Mouse (Mus musculus): ENCODE results near the gene Clec18a.

DNA sequence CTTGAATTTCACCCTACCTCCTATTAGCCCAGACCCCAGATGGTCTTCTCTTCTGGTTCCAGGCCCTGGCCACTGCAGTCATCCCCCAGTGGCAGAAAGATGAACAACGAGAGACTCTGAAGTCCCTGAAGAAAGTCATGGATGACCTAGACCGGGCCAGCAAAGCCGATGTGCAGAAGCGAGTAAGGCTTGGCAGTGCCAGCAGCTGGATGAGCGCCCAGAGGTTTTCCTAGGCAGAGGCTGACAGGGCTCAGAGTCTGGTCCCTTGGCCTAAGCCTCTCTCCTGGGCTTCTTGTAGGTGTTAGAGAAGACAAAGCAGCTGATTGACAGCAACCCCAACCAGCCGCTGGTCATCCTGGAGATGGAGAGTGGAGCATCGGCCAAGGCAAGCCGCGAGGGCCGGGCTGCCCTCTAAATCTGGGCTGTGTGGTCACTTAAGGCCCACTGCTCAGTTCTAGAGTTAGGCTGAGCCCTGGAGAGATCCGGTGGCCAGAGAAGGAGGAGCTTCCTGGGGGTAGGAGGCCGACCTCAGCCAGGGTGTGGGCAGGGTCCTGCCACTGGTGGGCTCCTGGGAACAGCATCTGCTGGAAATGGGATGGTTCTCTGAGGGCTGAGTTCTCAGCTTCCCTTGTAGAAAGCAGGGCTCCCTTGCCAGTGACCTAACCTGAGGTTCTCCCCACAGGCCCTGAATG is 38.3 kb downstream of the Clec18a start:
- no peak for TF ChIP-seq CEBPB (IDR thresholded peaks at IDR 0.05; ENCODE audit: low read depth)
- TF ChIP-seq CTCF (IDR thresholded peaks at IDR 0.05; ENCODE audit: control insufficient read depth, insufficient read depth, insufficient read length), result no peak
- no peak for TF ChIP-seq USF1 (IDR thresholded peaks at IDR 0.05; ENCODE audit: low read depth)
- TF ChIP-seq MYOG (IDR thresholded peaks at IDR 0.05; ENCODE audit: control insufficient read depth, extremely low read depth, insufficient read length), result no peak
- TF ChIP-seq MAX (IDR thresholded peaks at IDR 0.05), result no peak
- no peak for TF ChIP-seq MYOD1 (IDR thresholded peaks at IDR 0.05; ENCODE audit: control insufficient read depth, insufficient read length, low read depth)
